In genomic region chr10:76725097-76725496, GRCm38 (mm10) we compare ENCODE assay signal across 11 mouse cellular contexts. TPM values are rescaled to one million over a fixed set of nuclear protein-coding genes. Genes with fewer than 3 reads are reported as not detected.
DNase-seq lines count a peak whose midpoint lies in the region; ATAC-seq and TF ChIP-seq lines count a peak whose summit lies in the region.
"Had no signal": no experiment of that assay in that cellular context is flagged by ENCODE, and none has a peak within 500 bp of the region (broad histone marks: within the 10 kb centered on the region; RNA-seq: fewer than 3 reads in every experiment).

No protein-coding gene starts in this region.

- no peaks in the 10 kb centered on the region; the same call in none of the 2 replicates for H3K4me1 ChIP-seq in limb, embryonic 11.5 days (ENCODE audit: control insufficient read depth, insufficient read depth, low read length)
- no peaks in the 10 kb centered on the region; the same call in 1 of the 2 replicates for H3K4me1 ChIP-seq in stomach, postnatal 0 days (replicated peaks; ENCODE audit: control insufficient read depth, insufficient read depth)

- no peak for TF ChIP-seq CTCF in stomach, postnatal 0 days (IDR thresholded peaks at IDR 0.05; ENCODE audit: low read depth)

- H3K36me3 ChIP-seq in limb, embryonic 11.5 days (ENCODE audit: control insufficient read depth, insufficient read depth, low read length): no peaks in the 10 kb centered on the region
- peaks cover 6% of the 10 kb centered on the region; the same call in 1 of the 2 replicates for H3K36me3 ChIP-seq in stomach, postnatal 0 days (ENCODE audit: control insufficient read depth, insufficient read depth, low read length)
- H3K36me3 ChIP-seq: forebrain, embryonic 15.5 days had no signal

- H3K27ac ChIP-seq in limb, embryonic 11.5 days (replicated peaks; ENCODE audit: low read depth, low read length): no peak overlapping the region
- H3K27ac ChIP-seq in stomach, postnatal 0 days (replicated peaks): peak overlapping the region; percentile 87; the same call in 1 of the 2 replicates
- H3K27ac ChIP-seq: forebrain, embryonic 15.5 days had no signal

- no peak for TF ChIP-seq EP300 in stomach, postnatal 0 days (optimal IDR thresholded peaks at IDR 0.05)

- no peaks in the 10 kb centered on the region for H3K27me3 ChIP-seq in limb, embryonic 11.5 days (ENCODE audit: control insufficient read depth, insufficient read depth, low read length)
- H3K27me3 ChIP-seq in stomach, postnatal 0 days (ENCODE audit: control insufficient read depth, insufficient read depth, low read length): no peaks in the 10 kb centered on the region
- H3K27me3 ChIP-seq: forebrain, embryonic 15.5 days had no signal

- H3K4me2 ChIP-seq in limb, embryonic 11.5 days (ENCODE audit: low read depth, severe bottlenecking): peak overlapping the region; percentile 31; the same call in 1 of the 2 replicates
- H3K4me2 ChIP-seq in stomach, postnatal 0 days (replicated peaks; ENCODE audit: low read depth): peak overlapping the region; percentile 68
- H3K4me2 ChIP-seq: forebrain, embryonic 15.5 days had no signal

- no peaks in the 10 kb centered on the region for H3K9me3 ChIP-seq in limb, embryonic 11.5 days (ENCODE audit: control insufficient read depth, low read length)
- no peaks in the 10 kb centered on the region for H3K9me3 ChIP-seq in stomach, postnatal 0 days (ENCODE audit: control insufficient read depth, low read length)
- H3K9me3 ChIP-seq: forebrain, embryonic 15.5 days had no signal

- no peak overlapping the region; the same call in 1 of the 2 replicates for H3K9ac ChIP-seq in limb, embryonic 11.5 days (ENCODE audit: low read length)
- peak overlapping the region; percentile 77 for H3K9ac ChIP-seq in stomach, postnatal 0 days (ENCODE audit: low read length)
- H3K9ac ChIP-seq: forebrain, embryonic 15.5 days had no signal

- no peak for ATAC-seq in limb, embryonic 11.5 days (ENCODE audit: insufficient number of reproducible peaks, low FRiP score, low TSS enrichment, low read depth)
- ATAC-seq in stomach, postnatal 0 days (ENCODE audit: low FRiP score, low TSS enrichment): no peak
- no peak for ATAC-seq in monocyte, adult 5-6 weeks (replicated peaks; ENCODE audit: insufficient number of reproducible peaks, low FRiP score, low TSS enrichment, poor library complexity, severe bottlenecking)
- ATAC-seq: forebrain, embryonic 15.5 days had no signal

- no peak overlapping the region for H3K4me3 ChIP-seq in limb, embryonic 11.5 days (ENCODE audit: low read depth, low read length)
- H3K4me3 ChIP-seq in stomach, postnatal 0 days (ENCODE audit: low read depth, low read length): peak overlapping the region; percentile 53
- H3K4me3 ChIP-seq: forebrain, embryonic 15.5 days had no signal

- DNase-seq in kidney, adult 18-20 months: peak; percentile 1
- DNase-seq in kidney, adult 8-10 months: no peak
- DNase-seq in urinary bladder, postnatal 25 days (ENCODE audit: low spot score): peak; percentile 1
- DNase-seq in urinary bladder, postnatal 36 days (ENCODE audit: low spot score in 2 of 2): no peak
- no peak for DNase-seq in limb, embryonic 11.5 days (ENCODE audit: low spot score)
- peak; percentile 10 for DNase-seq in stomach, postnatal 0 days (ENCODE audit: low spot score)
- no peak for DNase-seq in layer of hippocampus, postnatal 25 days (ENCODE audit: extremely low spot score in 1 of 2, low spot score in 1 of 2)
- DNase-seq: layer of hippocampus, postnatal 36 days had no signal

- WGBS in limb, embryonic 11.5 days: 88% methylated on average over 2 of the region's 2 CpGs
- 54% methylated on average over 2 of the region's 2 CpGs for WGBS in stomach, postnatal 0 days

RNA-seq across cellular contexts. Expression of gene Col6a1, which starts 0.9 kb away (rescaled TPM):
- 9.7 and 11.1 TPM in 2 replicates for polyA plus RNA-seq in limb, embryonic 11.5 days (2014; fragmentation: Nextera tagmentation; extraction: Ambion mirVana)
- 169 and 175 TPM in 2 replicates for polyA plus RNA-seq in stomach, postnatal 0 days (2015; fragmentation: Nextera tagmentation; extraction: Ambion mirVana)
- 10 to 100 TPM; 16.6 to 19.7 TPM for total RNA-seq in layer of hippocampus, postnatal 25 days (2021)
- not detected in 3 replicates for total RNA-seq in monocyte, adult 5-6 weeks (2017)
- total RNA-seq: neutrophil, adult 5-6 weeks had no signal

Comparison
In these comparisons a context has a peak if more than half of its experiments do, and no peak if none do; other contexts are left out.
1. DNase-seq: peak in kidney, adult 18-20 months (single experiment), urinary bladder, postnatal 25 days (single experiment) and stomach, postnatal 0 days (single experiment); none in kidney, adult 8-10 months (0 of 2), urinary bladder, postnatal 36 days (0 of 2), limb, embryonic 11.5 days (single experiment) and layer of hippocampus, postnatal 25 days (0 of 2).
2. RNA of gene Col6a1, which starts 0.9 kb away (total RNA-seq): 16.6 to 19.7 TPM in layer of hippocampus, postnatal 25 days; not detected in monocyte, adult 5-6 weeks; every median in the first group is over 10 times any median in the second.